Mouse (Mus musculus): ENCODE measurements around the gene Micall1. TPM values are rescaled to one million over a fixed set of nuclear protein-coding genes. Genes with fewer than 3 reads are reported as not detected.

Gene Micall1
- polyA plus RNA-seq, 1 experiment from 2014 or later = 9.0 TPM

- no peak for ATAC-seq (ENCODE audit: insufficient read depth)
- no peak for DNase-seq
- Histone ChIP-seq H3K9ac (no peak overlapping the region), H3K9me3 (ENCODE audit: low read depth, low read length) (no peaks in the 10 kb centered on the region), H3K4me3 (ENCODE audit: low read depth, low read length) (no peak overlapping the region), H3K4me1 (ENCODE audit: insufficient read depth) (0 out of 2 replicates have a peak, but pooled peaks cover 2% of the 10 kb centered on the region), H3K27me3 (ENCODE audit: insufficient read depth, low read length) (no peaks in the 10 kb centered on the region), H3K27ac (ENCODE audit: low read depth) (no peak overlapping the region), H3K36me3 (ENCODE audit: insufficient read depth) (no peaks in the 10 kb centered on the region), H3K4me2 (no peak overlapping the region)
- no peak for TF ChIP-seq CTCF (IDR thresholded peaks at IDR 0.05; ENCODE audit: low read depth)
- 57% methylated on average over 3 of the region's 3 CpGs for WGBS
These were observed 41.1 kb upstream of the Micall1 start for GRCm38 (mm10) chr15:79067631-79068030.

- WGBS = 79% methylated on average over 3 of the region's 3 CpGs
These were observed 40.3 kb upstream of the Micall1 start for GRCm38 (mm10) chr15:79068416-79068815.

GRCm38 (mm10) chr15:79071117-79072039 is 37.3 kb upstream of the Micall1 start:
- ATAC-seq (ENCODE audit: insufficient read depth) (no peak), DNase-seq (peak; percentile 74)
- peak; percentile 78 for TF ChIP-seq CTCF (IDR thresholded peaks at IDR 0.05; ENCODE audit: low read depth)
- Histone ChIP-seq H3K27me3 (ENCODE audit: insufficient read depth, low read length) (no peaks in the 10 kb centered on the region), H3K4me2 (no peak overlapping the region), H3K27ac (ENCODE audit: low read depth) (no peak overlapping the region), H3K9ac (no peak overlapping the region), H3K36me3 (ENCODE audit: insufficient read depth) (peaks cover 5% of the 10 kb centered on the region), H3K4me3 (ENCODE audit: low read depth, low read length) (no peak overlapping the region), H3K4me1 (ENCODE audit: insufficient read depth) (no peaks in the 10 kb centered on the region), H3K9me3 (ENCODE audit: low read depth, low read length) (no peaks in the 10 kb centered on the region)
- WGBS = 67% methylated on average over 5 of the region's 5 CpGs

More at GRCm38 (mm10) chr15:79068416-79068815, 40.3 kb upstream of the Micall1 start:
- Histone ChIP-seq H3K4me2 (no peak overlapping the region), H3K27me3 (ENCODE audit: insufficient read depth, low read length) (no peaks in the 10 kb centered on the region), H3K4me3 (ENCODE audit: low read depth, low read length) (no peak overlapping the region), H3K4me1 (ENCODE audit: insufficient read depth) (0 out of 2 replicates have a peak, but pooled peaks cover under 1% of the 10 kb centered on the region), H3K27ac (ENCODE audit: low read depth) (no peak overlapping the region; the same call in 1 of the 2 replicates), H3K9me3 (ENCODE audit: low read depth, low read length) (no peaks in the 10 kb centered on the region), H3K36me3 (ENCODE audit: insufficient read depth) (no peaks in the 10 kb centered on the region), H3K9ac (no peak overlapping the region)
- no peak for DNase-seq
- ATAC-seq (ENCODE audit: insufficient read depth) = no peak
- no peak for TF ChIP-seq CTCF (IDR thresholded peaks at IDR 0.05; ENCODE audit: low read depth)

- no peaks in the 10 kb centered on the region for H3K27me3 ChIP-seq (ENCODE audit: insufficient read depth, low read length)
- DNase-seq = no peak
- ATAC-seq (ENCODE audit: insufficient read depth) = no peak
- H3K9ac ChIP-seq = no peak overlapping the region
- H3K4me2 ChIP-seq = no peak overlapping the region
- no peak overlapping the region for H3K4me3 ChIP-seq (ENCODE audit: low read depth, low read length)
- H3K36me3 ChIP-seq (ENCODE audit: insufficient read depth) = peaks cover 29% of the 10 kb centered on the region
- no peak overlapping the region for H3K27ac ChIP-seq (ENCODE audit: low read depth)
- no peaks in the 10 kb centered on the region for H3K4me1 ChIP-seq (ENCODE audit: insufficient read depth)
- no peak for TF ChIP-seq CTCF (IDR thresholded peaks at IDR 0.05; ENCODE audit: low read depth)
- no peaks in the 10 kb centered on the region for H3K9me3 ChIP-seq (ENCODE audit: low read depth, low read length)
These were observed 34.9 kb upstream of the Micall1 start for GRCm38 (mm10) chr15:79073752-79074151.

DNA sequence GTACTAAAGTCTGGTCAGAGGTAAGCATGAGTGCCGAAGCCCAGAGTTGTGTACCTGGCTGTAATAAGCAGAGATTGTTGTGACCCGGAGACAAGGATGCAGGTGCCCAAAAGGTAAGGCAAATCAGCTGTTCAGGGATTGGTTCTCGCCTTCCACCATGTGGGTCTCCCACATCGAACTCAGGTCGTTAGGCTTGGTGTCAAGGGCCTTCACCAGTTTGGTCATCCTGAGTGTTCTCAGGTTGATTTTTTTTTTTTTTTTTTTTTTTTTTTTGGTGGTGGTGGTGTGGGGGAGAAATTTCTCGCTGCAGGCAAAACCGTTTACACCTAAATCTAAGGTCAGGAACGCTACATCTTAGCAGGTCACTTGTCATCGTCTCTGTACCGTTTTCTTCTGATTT is 34.3 kb upstream of the Micall1 start:
- 31% methylated on average over 10 of the region's 10 CpGs for WGBS

GRCm38 (mm10) chr15:79074913-79075532 is 33.7 kb upstream of the Micall1 start, which contains the start of gene Eif3l:
TSS of gene Eif3l (plus strand) at chr15:79075179.
- Histone ChIP-seq H3K9ac (peak within 1 kb of the TSS; percentile 87), H3K36me3 (ENCODE audit: insufficient read depth) (peaks cover 42% of the 10 kb centered on the region), H3K4me3 (ENCODE audit: low read depth, low read length) (peak within 1 kb of the TSS; percentile 92), H3K9me3 (ENCODE audit: low read depth, low read length) (no peaks in the 10 kb centered on the region), H3K4me1 (ENCODE audit: insufficient read depth) (no peaks in the 10 kb centered on the region), H3K4me2 (peak within 1 kb of the TSS; percentile 76), H3K27ac (ENCODE audit: low read depth) (peak within 1 kb of the TSS; percentile 73), H3K27me3 (ENCODE audit: insufficient read depth, low read length) (no peaks in the 10 kb centered on the region)
- TF ChIP-seq CTCF (IDR thresholded peaks at IDR 0.05; ENCODE audit: low read depth) = no peak
- under 1% methylated on average over 49 of the region's 49 CpGs for whole genome bisulfite sequencing
- DNase-seq (peak; percentile 94), ATAC-seq (ENCODE audit: insufficient read depth) (peak; percentile 89)

More for the DNA sequence above, 34.3 kb upstream of the Micall1 start:
- peak overlapping the region; percentile 73; the same call in 1 of the 2 replicates for H3K27ac ChIP-seq (ENCODE audit: low read depth)
- H3K9me3 ChIP-seq (ENCODE audit: low read depth, low read length) = no peaks in the 10 kb centered on the region
- ATAC-seq (ENCODE audit: insufficient read depth) (no peak), DNase-seq (no peak)
- no peaks in the 10 kb centered on the region for H3K27me3 ChIP-seq (ENCODE audit: insufficient read depth, low read length)
- peaks cover 36% of the 10 kb centered on the region for H3K36me3 ChIP-seq (ENCODE audit: insufficient read depth)
- no peaks in the 10 kb centered on the region for H3K4me1 ChIP-seq (ENCODE audit: insufficient read depth)
- no peak for TF ChIP-seq CTCF (IDR thresholded peaks at IDR 0.05; ENCODE audit: low read depth)
- H3K9ac ChIP-seq = peak overlapping the region; percentile 87; the same call in 1 of the 2 replicates
- H3K4me2 ChIP-seq = peak overlapping the region; percentile 76
- peak overlapping the region; percentile 92 for H3K4me3 ChIP-seq (ENCODE audit: low read depth, low read length)

All from lung, embryonic 14.5 days (tissue).